Mouse (Mus musculus) midbrain, embryonic 16.5 days (tissue): Measurements from ENCODE around the gene Gm21972. TPM values are rescaled to one million over a fixed set of nuclear protein-coding genes. Genes with fewer than 3 reads are reported as not detected.

Source experiments
- ATAC-seq: fragments of 200-750 bp; cut with Nextera tagmentation; 2 replicates; pipeline ENCODE4 v1.8.0; 2017; ENCODE audit warnings: moderate TSS enrichment
- H3K27ac ChIP-seq: fragments of 300-500 bp; sonication (generic); 2 replicates; pipeline ENCODE4 v1.5.1; 2014; ENCODE audit warnings: mild to moderate bottlenecking, low read length, mixed read lengths
- H3K27me3 ChIP-seq: fragments of 300-500 bp; sonication (generic); 2 replicates; pipeline ENCODE4 v1.6.1; 2014; ENCODE audit warnings: low read depth, low read length, mixed read lengths; ENCODE audit not compliant: control insufficient read depth, insufficient read depth
- H3K36me3 ChIP-seq: fragments of 300-500 bp; sonication (generic); 2 replicates; pipeline ENCODE4 v1.6.1; 2014; ENCODE audit warnings: mild to moderate bottlenecking, low read length, moderate library complexity, mixed read lengths; ENCODE audit not compliant: control insufficient read depth, insufficient read depth
- H3K4me1 ChIP-seq: fragments of 300-500 bp; sonication (generic); 2 replicates; pipeline ENCODE4 v1.6.1; 2014; ENCODE audit warnings: mild to moderate bottlenecking, low read length, mixed read lengths; ENCODE audit not compliant: control insufficient read depth, insufficient read depth
- H3K4me2 ChIP-seq: fragments of 300-500 bp; sonication (generic); 2 replicates; pipeline ENCODE4 v1.6.1; 2014; ENCODE audit warnings: mild to moderate bottlenecking, low read length, mixed read lengths
- H3K4me3 ChIP-seq: fragments of 300-500 bp; sonication (generic); 2 replicates; pipeline ENCODE4 v1.5.1; 2014; ENCODE audit warnings: low read depth, mild to moderate bottlenecking, low read length, moderate library complexity, mixed read lengths
- H3K9ac ChIP-seq: fragments of 300-500 bp; sonication (generic); 2 replicates; pipeline ENCODE4 v1.6.1; 2014; ENCODE audit warnings: low read depth, low read length, mixed read lengths
- H3K9me3 ChIP-seq: fragments of 300-500 bp; sonication (generic); replicated peaks from 2 replicates; pipeline ENCODE4 v1.6.1; 2014; ENCODE audit warnings: mild to moderate bottlenecking, low read length, mixed read lengths; ENCODE audit not compliant: control insufficient read depth, poor library complexity, severe bottlenecking
- WGBS: fragments of 180-500 bp; shearing (Covaris S2); extraction: QIAGEN DNeasy Blood & Tissue Kit; methylation state at CpG from one replicate; pipeline ENCODE4 v1.1.7; 2014; 5-methylcytosine and 5-hydroxymethylcytosine counted together
- polyA plus RNA-seq: library from polyadenylated mRNA; unstranded; fragments of >200 nt; fragmentation: Nextera tagmentation; extraction: Ambion mirVana; gene quantifications from 2 replicates; pipeline ENCODE4 v1.2.1, GENCODE M21; 2015

Gm21972 gene
- 0.79 TPM in 1 of 2 replicates, not detected in the other for polyA plus RNA-seq

GRCm38 (mm10) chr1:86133337-86133736, at the start of gene Gm21972:
TSS of gene Gm21972 (plus strand) at chr1:86133637.
- Histone ChIP-seq H3K36me3 (peaks cover 46% of the 10 kb centered on the region), H3K4me3 (no peak within 1 kb of the TSS), H3K9me3 (no peaks in the 10 kb centered on the region), H3K4me1 (no peaks in the 10 kb centered on the region), H3K27me3 (no peaks in the 10 kb centered on the region), H3K27ac (no peak within 1 kb of the TSS), H3K9ac (no peak within 1 kb of the TSS), H3K4me2 (no peak within 1 kb of the TSS)
- WGBS: 96% methylated on average over 4 of the region's 4 CpGs
- no peak for ATAC-seq

- H3K36me3 ChIP-seq: peaks cover 39% of the 10 kb centered on the region
- H3K27ac ChIP-seq: no peak overlapping the region
- H3K9me3 ChIP-seq: no peaks in the 10 kb centered on the region
- ATAC-seq: no peak
- 92% methylated on average over 7 of the region's 7 CpGs for WGBS
- H3K9ac ChIP-seq: no peak overlapping the region
- no peaks in the 10 kb centered on the region for H3K27me3 ChIP-seq
- H3K4me3 ChIP-seq: no peak overlapping the region
- H3K4me1 ChIP-seq: no peaks in the 10 kb centered on the region
- no peak overlapping the region for H3K4me2 ChIP-seq
Measured at GRCm38 (mm10) chr1:86094413-86094812, 39.0 kb upstream of the Gm21972 start.

GRCm38 (mm10) chr1:86105054-86105453, 28.4 kb upstream of the Gm21972 start:
- no peak overlapping the region for H3K9ac ChIP-seq
- H3K4me3 ChIP-seq: no peak overlapping the region
- no peak overlapping the region for H3K4me2 ChIP-seq
- H3K9me3 ChIP-seq: no peaks in the 10 kb centered on the region
- no peak for ATAC-seq
- 95% methylated on average over 1 of the region's 1 CpGs for WGBS
- no peaks in the 10 kb centered on the region for H3K4me1 ChIP-seq
- H3K27me3 ChIP-seq: no peaks in the 10 kb centered on the region
- H3K27ac ChIP-seq: no peak overlapping the region
- H3K36me3 ChIP-seq: 0 out of 2 replicates have a peak, but pooled peaks cover 2% of the 10 kb centered on the region

GRCm38 (mm10) chr1:86111779-86112178, 21.7 kb upstream of the Gm21972 start, which contains the start of gene Htr2b:
TSS of gene Htr2b (minus strand) at chr1:86111970.
- no peak for ATAC-seq
- WGBS: 54% methylated on average over 6 of the region's 6 CpGs
- Histone ChIP-seq H3K36me3 (0 out of 2 replicates have a peak, but pooled peaks cover 2% of the 10 kb centered on the region), H3K9me3 (no peaks in the 10 kb centered on the region), H3K27ac (no peak within 1 kb of the TSS), H3K4me3 (no peak within 1 kb of the TSS), H3K9ac (no peak within 1 kb of the TSS), H3K4me1 (no peaks in the 10 kb centered on the region), H3K4me2 (no peak within 1 kb of the TSS), H3K27me3 (no peaks in the 10 kb centered on the region)

- WGBS: 91% methylated on average over 3 of the region's 3 CpGs
- no peak overlapping the region for H3K4me2 ChIP-seq
- no peak overlapping the region for H3K9ac ChIP-seq
- no peak overlapping the region for H3K27ac ChIP-seq
- H3K36me3 ChIP-seq: 0 out of 2 replicates have a peak, but pooled peaks cover 2% of the 10 kb centered on the region
- H3K4me3 ChIP-seq: no peak overlapping the region
- no peaks in the 10 kb centered on the region for H3K27me3 ChIP-seq
- no peaks in the 10 kb centered on the region for H3K4me1 ChIP-seq
- ATAC-seq: no peak
- H3K9me3 ChIP-seq: no peaks in the 10 kb centered on the region
Measured at GRCm38 (mm10) chr1:86114141-86114540, 19.3 kb upstream of the Gm21972 start.

GRCm38 (mm10) chr1:86119549-86119948, 13.9 kb upstream of the Gm21972 start:
- Histone ChIP-seq H3K27ac (no peak overlapping the region), H3K36me3 (peaks cover 10% of the 10 kb centered on the region), H3K9ac (no peak overlapping the region)

GRCm38 (mm10) chr1:86126036-86126435, 7.4 kb upstream of the Gm21972 start:
- 94% methylated on average over 2 of the region's 2 CpGs for WGBS
- Histone ChIP-seq H3K9ac (no peak overlapping the region), H3K4me3 (no peak overlapping the region), H3K4me1 (no peaks in the 10 kb centered on the region), H3K27ac (no peak overlapping the region), H3K9me3 (no peaks in the 10 kb centered on the region), H3K4me2 (no peak overlapping the region), H3K27me3 (no peaks in the 10 kb centered on the region), H3K36me3 (peaks cover 20% of the 10 kb centered on the region)
- no peak for ATAC-seq

More at GRCm38 (mm10) chr1:86119549-86119948, 13.9 kb upstream of the Gm21972 start:
- Histone ChIP-seq H3K9me3 (no peaks in the 10 kb centered on the region), H3K4me1 (no peaks in the 10 kb centered on the region), H3K4me2 (no peak overlapping the region), H3K4me3 (no peak overlapping the region), H3K27me3 (no peaks in the 10 kb centered on the region)
- no peak for ATAC-seq
- WGBS: 91% methylated on average over 4 of the region's 4 CpGs

GRCm38 (mm10) chr1:86135315-86135714, 1.9 kb downstream of the Gm21972 start:
- no peaks in the 10 kb centered on the region for H3K9me3 ChIP-seq
- no peak overlapping the region for H3K4me2 ChIP-seq
- peaks cover 48% of the 10 kb centered on the region for H3K36me3 ChIP-seq
- WGBS: 86% methylated on average over 6 of the region's 6 CpGs
- no peak for ATAC-seq
- no peak overlapping the region for H3K4me3 ChIP-seq
- no peaks in the 10 kb centered on the region for H3K27me3 ChIP-seq
- H3K4me1 ChIP-seq: no peaks in the 10 kb centered on the region
- H3K9ac ChIP-seq: no peak overlapping the region
- H3K27ac ChIP-seq: no peak overlapping the region

- no peak for ATAC-seq
- H3K27me3 ChIP-seq: no peaks in the 10 kb centered on the region
- no peaks in the 10 kb centered on the region for H3K9me3 ChIP-seq
- H3K36me3 ChIP-seq: peaks cover 17% of the 10 kb centered on the region
- WGBS: 85% methylated on average over 3 of the region's 3 CpGs
- no peak overlapping the region for H3K4me2 ChIP-seq
- H3K9ac ChIP-seq: no peak overlapping the region
- H3K4me3 ChIP-seq: no peak overlapping the region
- H3K4me1 ChIP-seq: no peaks in the 10 kb centered on the region
- H3K27ac ChIP-seq: no peak overlapping the region
Measured at GRCm38 (mm10) chr1:86141081-86141480, 7.6 kb downstream of the Gm21972 start.
